Mouse (Mus musculus): ENCODE data around the gene Il1f6.
"Not testable (repeated sequence)": the region's sequence is repeated elsewhere in the genome, so short reads cannot be mapped to it uniquely, and the experiment has no call there.

Il1f6 gene

DNA sequence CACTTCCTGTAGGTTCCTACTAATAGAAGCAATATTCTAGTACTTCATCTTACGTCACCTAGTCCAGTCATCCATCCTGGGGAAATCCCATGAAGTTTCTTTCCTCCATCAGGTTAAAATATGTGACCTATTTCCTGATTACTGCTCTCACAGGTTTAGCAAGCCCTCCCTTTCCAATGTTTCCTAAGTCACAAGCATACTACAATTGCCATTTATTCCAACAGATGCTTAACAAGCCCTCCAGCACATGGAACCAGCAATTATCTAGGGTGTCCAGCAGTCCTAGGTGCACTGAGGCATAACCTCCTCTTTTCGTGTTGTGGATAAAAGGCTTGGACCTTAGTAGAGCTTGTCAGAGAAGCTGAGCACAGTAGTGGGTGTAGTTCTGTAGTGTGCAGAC lies at the start of gene Il1f6:
Gene Il1f6, plus strand, starts transcription at position 301 of the 400 bp plus-strand sequence.
- DNase-seq, result no peak

- peak; percentile 21 for DNase-seq
Measured at GRCm38 (mm10) chr2:24181683-24182331, 33.4 kb upstream of the Il1f6 start.

DNA sequence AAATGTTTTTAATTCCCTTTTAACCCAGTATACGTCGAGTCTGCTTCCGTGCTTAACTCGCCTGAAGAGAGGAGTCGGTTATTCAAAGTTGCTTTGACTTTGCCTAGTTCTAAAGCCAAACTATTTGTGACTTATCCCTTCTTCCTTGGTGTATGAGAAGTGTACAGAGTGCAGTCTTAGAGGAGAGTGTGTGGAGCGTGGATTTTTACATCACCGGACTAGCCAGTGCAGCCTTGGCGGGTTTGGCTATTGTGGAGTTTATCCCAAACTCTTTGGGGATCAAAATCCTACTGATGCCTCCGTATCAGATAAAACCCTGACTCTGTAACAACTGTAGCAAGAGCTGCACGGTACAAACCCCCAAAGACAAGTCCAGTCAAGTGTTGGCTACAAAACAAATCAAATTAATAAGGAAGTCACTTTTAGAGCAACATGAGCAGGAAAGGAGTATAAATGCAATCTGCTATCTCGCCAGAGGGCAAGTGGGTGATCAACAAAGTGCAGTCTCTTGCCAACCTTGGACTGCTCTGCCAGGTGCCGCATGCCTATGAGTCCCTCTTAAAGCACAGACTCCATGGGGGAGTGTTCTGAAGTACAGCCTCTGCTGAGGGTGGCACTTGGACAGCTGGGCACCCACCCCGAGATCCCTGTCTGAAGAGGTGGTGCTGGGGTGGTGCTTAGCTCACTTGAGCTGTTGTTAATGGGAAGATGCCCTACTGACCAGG lies 32.6 kb upstream of the Il1f6 start:
- DNase-seq, result not testable (repeated sequence)

DNA sequence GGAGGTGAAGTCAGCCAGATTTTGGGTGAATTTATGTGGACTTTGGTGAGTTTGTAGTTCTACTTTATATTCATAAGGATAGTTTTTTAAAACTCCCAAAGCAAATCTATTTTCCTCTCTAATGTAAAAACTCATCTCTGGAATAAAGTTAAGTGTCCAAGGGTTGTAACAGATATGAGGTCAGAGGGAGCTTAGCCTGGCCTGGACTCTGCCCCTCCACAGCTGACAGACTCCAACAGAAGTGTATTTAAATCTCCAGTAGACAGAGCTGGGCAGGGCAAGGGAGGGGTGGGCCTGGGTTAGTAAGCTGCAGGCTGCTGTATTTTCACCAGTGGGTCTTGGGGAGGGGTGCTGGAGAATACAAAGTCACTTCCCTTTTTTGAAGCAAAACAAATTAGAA lies 31.1 kb upstream of the Il1f6 start:
- DNase-seq, result not testable (repeated sequence)

- no peak for DNase-seq
Measured at GRCm38 (mm10) chr2:24186176-24186575, 29.0 kb upstream of the Il1f6 start, which contains the start of gene Il1f9. TSS of gene Il1f9 (plus strand) at chr2:24186476.

DNA sequence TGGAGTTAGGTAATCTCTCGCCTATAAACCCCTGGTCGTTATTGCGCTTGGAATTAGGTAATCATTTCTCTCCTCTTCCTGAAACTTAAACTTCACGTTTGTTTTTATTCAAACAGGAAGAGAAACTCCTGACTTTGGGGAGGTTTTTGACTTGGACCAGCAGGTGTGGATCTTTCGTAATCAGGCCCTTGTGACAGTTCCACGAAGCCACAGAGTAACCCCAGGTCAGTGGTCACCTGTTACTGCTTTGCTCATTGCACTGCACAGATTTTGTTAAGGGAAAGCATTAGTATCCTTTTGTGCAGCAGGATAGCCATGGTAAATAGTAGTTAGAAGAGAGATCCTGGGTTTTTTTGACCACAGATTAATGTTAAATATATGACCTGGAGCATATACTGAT lies 27.6 kb upstream of the Il1f6 start:
- DNase-seq, result no peak

DNA sequence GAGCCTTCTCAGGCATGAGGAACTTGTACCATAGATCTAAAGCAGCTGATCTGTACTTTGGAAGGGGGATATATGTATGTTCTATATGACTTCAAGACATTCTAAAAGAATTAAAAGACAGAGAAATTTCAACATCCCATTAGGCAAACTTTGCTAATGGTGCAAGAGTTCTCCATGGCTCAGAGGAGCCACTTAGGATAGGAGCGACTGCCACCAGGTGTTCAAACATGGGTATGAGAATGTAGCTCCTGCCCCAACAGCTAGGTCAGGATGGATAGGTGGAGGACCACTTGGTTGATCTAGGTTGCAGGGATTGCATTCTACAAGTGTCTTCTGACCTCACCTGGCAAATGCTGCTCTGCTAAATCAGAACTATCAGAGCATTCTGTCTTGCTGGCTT lies 27.0 kb upstream of the Il1f6 start:
- no peak for DNase-seq

- DNase-seq, result no peak
Measured at GRCm38 (mm10) chr2:24227191-24227590, 12.0 kb downstream of the Il1f6 start.

GRCm38 (mm10) chr2:24267503-24267902 lies 52.3 kb downstream of the Il1f6 start:
- DNase-seq, result no peak

GRCm38 (mm10) chr2:24273619-24274018 lies 58.4 kb downstream of the Il1f6 start:
- no peak for DNase-seq

DNA sequence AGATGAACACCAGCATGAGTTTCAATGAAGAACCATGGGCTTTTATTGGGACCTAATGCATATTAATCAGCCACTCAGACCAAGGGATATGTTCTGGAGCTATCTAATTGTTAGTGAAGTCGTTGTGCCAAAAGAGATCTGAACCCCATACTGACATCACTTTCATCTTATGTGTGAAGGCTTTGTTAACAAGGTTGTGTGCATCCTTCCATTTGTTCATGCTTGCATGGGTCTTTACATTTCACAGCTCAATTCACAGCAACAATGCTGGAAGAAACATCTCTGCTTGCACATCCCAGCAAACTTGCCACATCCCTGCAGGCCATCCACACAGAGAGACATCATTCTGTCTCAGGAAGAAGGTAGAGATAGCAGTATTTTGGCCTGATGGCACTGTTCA lies 59.9 kb downstream of the Il1f6 start:
- no peak for DNase-seq

Data from layer of hippocampus, adult 9-11 months (tissue).